Mouse (Mus musculus) midbrain, postnatal 0 days (tissue): ENCODE measurements at regions not wholly inside any gene's neighbourhood (a gene's known extent, or its start where the extent isn't known, plus 50 kb on each side); places are given as distances from the start of the nearest gene placed in this dataset.

Experiments used
- ATAC-seq: fragments of 200-750 bp; cut with Nextera tagmentation; 2 replicates; pipeline ENCODE4 v1.8.0; 2017; ENCODE audit warnings: moderate number of reproducible peaks, mild to moderate bottlenecking, moderate TSS enrichment, moderate library complexity; ENCODE audit not compliant: low FRiP score
- DNase-seq: peaks from one replicate; pipeline ENCODE4 v3.0.0-alpha.2; 2015; ENCODE audit warnings: low spot score
- H3K27ac ChIP-seq: fragments of 300-500 bp; sonication (generic); 2 replicates; pipeline ENCODE4 v1.5.1; 2014; ENCODE audit warnings: low read depth, mild to moderate bottlenecking, low read length, mixed read lengths
- H3K27me3 ChIP-seq: fragments of 300-500 bp; sonication (generic); 2 replicates; pipeline ENCODE4 v1.6.1; 2014; ENCODE audit warnings: low read length, control low read depth, mixed read lengths; ENCODE audit not compliant: insufficient read depth
- H3K36me3 ChIP-seq: fragments of 300-500 bp; sonication (generic); 2 replicates; pipeline ENCODE4 v1.6.1; 2014; ENCODE audit warnings: low read length, control low read depth, mixed read lengths; ENCODE audit not compliant: insufficient read depth
- H3K4me1 ChIP-seq: fragments of 300-500 bp; sonication (generic); 2 replicates; pipeline ENCODE4 v1.6.1; 2014; ENCODE audit warnings: mild to moderate bottlenecking, control low read depth, antibody characterized with exemption, low read length, mixed read lengths; ENCODE audit not compliant: insufficient read depth
- H3K4me2 ChIP-seq: fragments of 300-500 bp; sonication (generic); 2 replicates; pipeline ENCODE4 v1.6.1; 2014; ENCODE audit warnings: low read depth, mild to moderate bottlenecking, low read length, mixed read lengths; ENCODE audit not compliant: poor library complexity, severe bottlenecking
- H3K4me3 ChIP-seq: fragments of 300-500 bp; sonication (generic); 2 replicates; pipeline ENCODE4 v1.5.1; 2014; ENCODE audit warnings: low read depth, mild to moderate bottlenecking, low read length, moderate library complexity
- H3K9ac ChIP-seq: fragments of 300-500 bp; sonication (generic); replicated peaks from 2 replicates; pipeline ENCODE4 v1.6.1; 2014; ENCODE audit warnings: mild to moderate bottlenecking, low read length, moderate library complexity, mixed read lengths; ENCODE audit not compliant: poor library complexity, severe bottlenecking
- H3K9me3 ChIP-seq: fragments of 300-500 bp; sonication (generic); 2 replicates; pipeline ENCODE4 v1.6.1; 2016; ENCODE audit warnings: low read length, control low read depth
- CTCF ChIP-seq: IDR thresholded peaks from 2 replicates; pipeline ENCODE4 v1.5.1; 2016; ENCODE audit warnings: antibody characterized with exemption, mild to moderate bottlenecking
- WGBS: fragments of 180-500 bp; shearing (Covaris S2); extraction: QIAGEN DNeasy Blood & Tissue Kit; methylation state at CpG from one replicate; pipeline ENCODE4 v1.1.7; 2014; 5-methylcytosine and 5-hydroxymethylcytosine counted together

GRCm38 (mm10) chr13:97676536-97677048, 83.8 kb downstream of the Gm10260 start:
- ATAC-seq (no peak), DNase-seq (no peak)
- Histone ChIP-seq H3K9ac (no peak overlapping the region), H3K9me3 (no peaks in the 10 kb centered on the region), H3K27ac (no peak overlapping the region), H3K36me3 (no peaks in the 10 kb centered on the region), H3K4me3 (no peak overlapping the region), H3K27me3 (no peaks in the 10 kb centered on the region), H3K4me1 (peaks cover 5% of the 10 kb centered on the region; the same call in 1 of the 2 replicates), H3K4me2 (no peak overlapping the region)
- no peak for TF ChIP-seq CTCF
- WGBS, result 67% methylated on average over 8 of the region's 8 CpGs

- H3K27me3 ChIP-seq, result no peaks in the 10 kb centered on the region
- no peak overlapping the region for H3K4me3 ChIP-seq
- no peaks in the 10 kb centered on the region for H3K36me3 ChIP-seq
- no peak overlapping the region for H3K27ac ChIP-seq
- ATAC-seq, result no peak
- WGBS, result 73% methylated on average over 5 of the region's 5 CpGs
- no peak for TF ChIP-seq CTCF
- no peak for DNase-seq
- H3K4me2 ChIP-seq, result no peak overlapping the region
- H3K9me3 ChIP-seq, result no peaks in the 10 kb centered on the region
- H3K9ac ChIP-seq, result no peak overlapping the region
- peaks cover 10% of the 10 kb centered on the region; the same call in 1 of the 2 replicates for H3K4me1 ChIP-seq
Observed at GRCm38 (mm10) chr13:97673107-97673506, 87.3 kb downstream of the Gm10260 start.

- TF ChIP-seq CTCF, result no peak
- Histone ChIP-seq H3K9ac (no peak overlapping the region), H3K4me3 (no peak overlapping the region), H3K36me3 (no peaks in the 10 kb centered on the region), H3K9me3 (no peaks in the 10 kb centered on the region), H3K4me1 (peaks cover 10% of the 10 kb centered on the region; the same call in 1 of the 2 replicates), H3K4me2 (no peak overlapping the region), H3K27ac (peak overlapping the region; percentile 45; the same call in 1 of the 2 replicates), H3K27me3 (no peaks in the 10 kb centered on the region)
- ATAC-seq, result no peak
- peak; percentile 35 for DNase-seq
- 33% methylated on average over 7 of the region's 7 CpGs for WGBS
Observed at GRCm38 (mm10) chr13:97672038-97672675, 88.3 kb downstream of the Gm10260 start.

- DNase-seq (no peak), ATAC-seq (no peak)
- WGBS, result 84% methylated on average over 8 of the region's 8 CpGs
Observed at GRCm38 (mm10) chr13:97669366-97669765, 91.1 kb downstream of the Gm10260 start.

GRCm38 (mm10) chr13:97668910-97669309, 91.5 kb downstream of the Gm10260 start:
- no peak overlapping the region for H3K27ac ChIP-seq

More at GRCm38 (mm10) chr13:97669366-97669765, 91.1 kb downstream of the Gm10260 start:
- Histone ChIP-seq H3K36me3 (no peaks in the 10 kb centered on the region), H3K4me3 (no peak overlapping the region), H3K9me3 (no peaks in the 10 kb centered on the region), H3K4me1 (peaks cover 10% of the 10 kb centered on the region; the same call in 1 of the 2 replicates), H3K4me2 (no peak overlapping the region), H3K9ac (no peak overlapping the region), H3K27me3 (no peaks in the 10 kb centered on the region), H3K27ac (no peak overlapping the region)
- TF ChIP-seq CTCF, result no peak

GRCm38 (mm10) chr13:97667313-97667712, 93.1 kb downstream of the Gm10260 start:
- ATAC-seq (no peak), DNase-seq (no peak)
- Histone ChIP-seq H3K36me3 (no peaks in the 10 kb centered on the region), H3K27me3 (no peaks in the 10 kb centered on the region), H3K27ac (no peak overlapping the region), H3K9ac (no peak overlapping the region), H3K9me3 (no peaks in the 10 kb centered on the region), H3K4me1 (peaks cover 7% of the 10 kb centered on the region; the same call in 1 of the 2 replicates), H3K4me3 (no peak overlapping the region), H3K4me2 (no peak overlapping the region)
- TF ChIP-seq CTCF, result no peak
- WGBS, result 64% methylated on average over 7 of the region's 7 CpGs

More at GRCm38 (mm10) chr13:97668910-97669309, 91.5 kb downstream of the Gm10260 start:
- Histone ChIP-seq H3K36me3 (no peaks in the 10 kb centered on the region), H3K4me2 (no peak overlapping the region), H3K4me3 (no peak overlapping the region), H3K9ac (no peak overlapping the region), H3K9me3 (no peaks in the 10 kb centered on the region), H3K4me1 (peaks cover 10% of the 10 kb centered on the region; the same call in 1 of the 2 replicates), H3K27me3 (no peaks in the 10 kb centered on the region)
- TF ChIP-seq CTCF, result no peak
- DNase-seq (peak; percentile 40), ATAC-seq (no peak)
- WGBS, result 30% methylated on average over 5 of the region's 5 CpGs
